Mouse (Mus musculus): ENCODE measurements at regions not wholly inside any gene's neighbourhood (a gene's known extent, or its start where the extent isn't known, plus 50 kb on each side); places are given as distances from the start of the nearest gene placed in this dataset.

DNA sequence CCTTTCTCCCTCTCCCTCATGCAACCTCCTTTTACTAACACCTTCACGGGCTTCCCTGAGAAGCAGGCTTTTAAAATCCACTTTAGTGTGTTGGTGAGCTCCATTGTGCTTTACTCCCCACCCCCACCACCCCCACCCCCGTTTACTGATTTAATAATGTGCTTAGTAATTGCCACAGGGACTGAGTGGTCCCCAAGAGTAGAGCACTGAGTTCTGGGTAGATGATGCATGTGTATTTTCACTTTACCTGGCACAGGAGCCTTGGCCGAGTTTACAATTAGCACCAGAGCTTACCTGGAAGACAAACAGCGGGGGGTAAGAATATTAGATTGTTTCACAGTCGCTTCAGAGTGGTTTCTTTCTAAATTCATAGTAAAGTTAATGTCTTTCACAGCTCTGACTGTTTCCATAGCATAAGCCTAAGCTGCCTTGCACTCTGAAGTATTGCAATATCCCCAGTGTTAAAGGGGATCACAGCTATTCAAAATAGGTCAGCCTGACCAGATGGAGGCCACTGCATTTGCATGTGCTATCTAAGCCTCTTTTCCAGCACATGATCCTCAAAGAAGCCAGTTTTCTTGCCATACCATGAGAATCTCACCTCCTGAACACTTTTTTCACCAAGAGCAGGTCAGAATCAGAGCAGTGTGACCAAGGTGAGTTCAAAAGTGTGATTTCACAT is 89.3 kb upstream of the Snap25 start:
- TF ChIP-seq CTCF (IDR thresholded peaks at IDR 0.05; ENCODE audit: low read depth) (no peak), EP300 (optimal IDR thresholded peaks at IDR 0.05) (no peak)

Data from stomach, postnatal 0 days (tissue).